Mouse (Mus musculus) heart, embryonic 11.5 days (tissue): Measurements from ENCODE around the gene Hmx3. TPM values are rescaled to one million over a fixed set of nuclear protein-coding genes. Genes with fewer than 3 reads are reported as not detected.
A peak's percentile ranks its signal among the peaks of the same experiment; 100 is the strongest.

Source experiments
- ATAC-seq: fragments of 200-750 bp; cut with Nextera tagmentation; replicated peaks from 2 replicates; pipeline ENCODE4 v1.8.0; 2017; ENCODE audit warnings: moderate library complexity; ENCODE audit not compliant: insufficient number of reproducible peaks, low FRiP score, low TSS enrichment
- H3K27ac ChIP-seq: fragments of 300-500 bp; sonication (generic); 2 replicates; pipeline ENCODE4 v1.5.1; 2014; ENCODE audit warnings: mild to moderate bottlenecking, low read depth, low read length
- H3K27me3 ChIP-seq: fragments of 300-500 bp; sonication (generic); 2 replicates; pipeline ENCODE4 v1.6.1; 2014; ENCODE audit warnings: mild to moderate bottlenecking, low read length, mixed read lengths; ENCODE audit not compliant: control insufficient read depth, insufficient read depth
- H3K36me3 ChIP-seq: fragments of 300-500 bp; sonication (generic); 2 replicates; pipeline ENCODE4 v1.6.1; 2014; ENCODE audit warnings: mild to moderate bottlenecking, low read length, moderate library complexity, mixed read lengths; ENCODE audit not compliant: control insufficient read depth, insufficient read depth
- H3K4me1 ChIP-seq: fragments of 300-500 bp; sonication (generic); 2 replicates; pipeline ENCODE4 v1.6.1; 2014; ENCODE audit warnings: low read length; ENCODE audit not compliant: control insufficient read depth, insufficient read depth
- H3K4me2 ChIP-seq: fragments of 300-500 bp; sonication (generic); 2 replicates; pipeline ENCODE4 v1.6.1; 2014; ENCODE audit warnings: mild to moderate bottlenecking, moderate library complexity
- H3K4me3 ChIP-seq: fragments of 300-500 bp; sonication (generic); 2 replicates; pipeline ENCODE4 v1.5.1; 2014; ENCODE audit warnings: low read depth, low read length
- H3K9ac ChIP-seq: fragments of 300-500 bp; sonication (generic); 2 replicates; pipeline ENCODE4 v1.6.1; 2014; ENCODE audit warnings: mild to moderate bottlenecking, low read depth, low read length, moderate library complexity
- H3K9me3 ChIP-seq: fragments of 300-500 bp; sonication (generic); replicated peaks from 2 replicates; pipeline ENCODE4 v1.6.1; 2016; ENCODE audit warnings: low read length; ENCODE audit not compliant: control insufficient read depth
- whole genome bisulfite sequencing: fragments of 180-500 bp; shearing (Covaris S2); extraction: QIAGEN DNeasy Blood & Tissue Kit; methylation state at CpG from one replicate; pipeline ENCODE4 v1.1.7; 2014; ENCODE audit not compliant: insufficient replicate concordance; 5-methylcytosine and 5-hydroxymethylcytosine counted together
- polyA plus RNA-seq: library from polyadenylated mRNA; unstranded; fragments of >200 nt; fragmentation: Nextera tagmentation; extraction: Ambion mirVana; gene quantifications from 2 replicates; pipeline ENCODE4 v1.2.1, GENCODE M21; 2014

Hmx3 gene
- polyA plus RNA-seq, 1 experiment from 2014 or later = not detected

- no peak overlapping the region for H3K4me3 ChIP-seq
- no peak overlapping the region for H3K4me2 ChIP-seq
- no peak for ATAC-seq
- peaks cover 96% of the 10 kb centered on the region for H3K27me3 ChIP-seq
- no peak overlapping the region for H3K9ac ChIP-seq
- no peak overlapping the region for H3K27ac ChIP-seq
- no peaks in the 10 kb centered on the region for H3K36me3 ChIP-seq
- peaks cover 20% of the 10 kb centered on the region for H3K4me1 ChIP-seq
- H3K9me3 ChIP-seq = no peaks in the 10 kb centered on the region
- WGBS = 3% methylated on average over 13 of the region's 13 CpGs
Measured at GRCm38 (mm10) chr7:131545701-131546385, 3.2 kb downstream of the Hmx3 start.

DNA sequence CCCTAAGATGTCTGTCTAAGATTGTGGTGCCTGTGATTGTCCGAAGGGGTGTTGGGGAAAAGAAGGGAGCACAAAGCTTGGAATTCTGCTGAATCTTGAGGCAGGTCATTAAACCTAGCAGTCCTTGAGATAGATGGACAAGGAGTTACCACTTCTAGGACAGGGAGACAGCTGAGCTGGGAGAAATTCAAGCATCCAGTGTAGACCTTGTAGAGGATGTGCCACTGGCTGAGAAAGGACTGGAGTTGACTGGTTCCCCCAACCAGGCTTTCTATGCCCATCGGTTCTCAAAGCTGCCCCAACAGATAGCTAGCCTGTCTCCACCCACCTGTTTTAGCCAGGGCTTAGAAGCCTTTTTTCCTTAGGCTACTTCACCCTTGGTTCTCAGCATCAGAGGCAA lies 3.8 kb downstream of the Hmx3 start:
- WGBS = 6% methylated on average over 2 of the region's 2 CpGs
- no peaks in the 10 kb centered on the region for H3K9me3 ChIP-seq
- ATAC-seq = no peak
- no peak overlapping the region for H3K9ac ChIP-seq
- no peaks in the 10 kb centered on the region for H3K36me3 ChIP-seq
- peaks cover 20% of the 10 kb centered on the region for H3K4me1 ChIP-seq
- H3K4me2 ChIP-seq = no peak overlapping the region
- H3K27ac ChIP-seq = no peak overlapping the region
- H3K27me3 ChIP-seq = peaks cover 96% of the 10 kb centered on the region
- no peak overlapping the region for H3K4me3 ChIP-seq

- H3K4me2 ChIP-seq = no peak overlapping the region
- no peak overlapping the region for H3K27ac ChIP-seq
- peaks cover 14% of the 10 kb centered on the region for H3K4me1 ChIP-seq
- no peaks in the 10 kb centered on the region for H3K9me3 ChIP-seq
- no peak overlapping the region for H3K4me3 ChIP-seq
- under 1% methylated on average over 5 of the region's 5 CpGs for WGBS
- H3K36me3 ChIP-seq = no peaks in the 10 kb centered on the region
- ATAC-seq = no peak
- no peak overlapping the region for H3K9ac ChIP-seq
- peaks cover 96% of the 10 kb centered on the region for H3K27me3 ChIP-seq
Measured at GRCm38 (mm10) chr7:131547481-131547880, 4.8 kb downstream of the Hmx3 start.

DNA sequence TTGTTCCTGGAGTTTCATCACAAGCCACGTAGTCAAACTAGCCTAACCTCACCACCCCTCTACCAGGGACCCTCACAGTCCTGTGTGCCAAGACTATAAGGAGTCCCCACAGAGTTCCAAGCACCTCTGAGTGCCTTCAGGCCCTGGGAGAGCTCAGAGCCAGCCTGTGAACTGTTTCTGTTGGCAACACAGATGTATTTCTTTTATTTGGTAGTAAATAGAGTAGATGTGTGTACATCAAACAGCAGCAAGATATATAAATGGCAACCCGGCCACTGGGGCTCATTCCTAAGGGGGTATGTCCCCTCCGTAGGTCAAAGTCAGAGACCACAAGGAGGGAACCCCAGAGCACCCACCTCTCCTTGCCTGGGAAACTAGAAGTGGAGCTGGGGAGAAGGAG lies 5.8 kb downstream of the Hmx3 start, which contains the start of gene Hmx2:
Gene Hmx2, plus strand, starts transcription at position 301 of the 400 bp plus-strand sequence.
- H3K27me3 ChIP-seq = peaks cover 96% of the 10 kb centered on the region

DNA sequence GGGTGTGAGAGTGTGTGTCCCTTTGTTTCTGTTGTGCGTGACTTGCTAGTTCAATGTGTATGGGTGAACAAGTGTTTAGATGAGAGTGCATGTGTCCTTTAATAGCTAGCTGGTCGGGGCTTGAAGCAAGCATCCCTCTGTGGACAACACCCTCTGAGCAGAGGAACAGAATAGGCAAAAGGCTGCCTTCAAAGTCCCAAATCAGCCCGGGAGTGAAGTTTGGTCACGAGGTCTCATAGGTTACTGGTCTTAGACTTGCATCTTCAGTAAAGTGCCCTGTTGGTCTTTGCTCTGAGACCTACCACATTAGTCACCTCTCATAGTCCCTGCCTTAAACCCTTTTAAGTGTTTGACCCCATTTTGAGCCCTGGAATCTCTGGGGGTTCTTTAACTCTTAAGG lies 8.8 kb downstream of the Hmx3 start:
- H3K9me3 ChIP-seq = no peaks in the 10 kb centered on the region
- ATAC-seq = no peak
- H3K27ac ChIP-seq = no peak overlapping the region
- H3K4me1 ChIP-seq = no peaks in the 10 kb centered on the region
- H3K9ac ChIP-seq = no peak overlapping the region
- H3K27me3 ChIP-seq = peaks cover 98% of the 10 kb centered on the region
- H3K36me3 ChIP-seq = no peaks in the 10 kb centered on the region
- no peak overlapping the region for H3K4me2 ChIP-seq
- 0% methylated on average over 4 of the region's 4 CpGs for WGBS
- no peak overlapping the region for H3K4me3 ChIP-seq

More for the DNA sequence above, 5.8 kb downstream of the Hmx3 start, which contains the start of gene Hmx2:
- H3K4me1 ChIP-seq = peaks cover 6% of the 10 kb centered on the region; the same call in 1 of the 2 replicates
- H3K4me3 ChIP-seq = no peak within 1 kb of the TSS
- WGBS = 1% methylated on average over 3 of the region's 3 CpGs
- H3K27ac ChIP-seq = no peak within 1 kb of the TSS
- no peaks in the 10 kb centered on the region for H3K36me3 ChIP-seq
- no peaks in the 10 kb centered on the region for H3K9me3 ChIP-seq
- no peak for ATAC-seq
- H3K4me2 ChIP-seq = no peak within 1 kb of the TSS
- H3K9ac ChIP-seq = no peak within 1 kb of the TSS

DNA sequence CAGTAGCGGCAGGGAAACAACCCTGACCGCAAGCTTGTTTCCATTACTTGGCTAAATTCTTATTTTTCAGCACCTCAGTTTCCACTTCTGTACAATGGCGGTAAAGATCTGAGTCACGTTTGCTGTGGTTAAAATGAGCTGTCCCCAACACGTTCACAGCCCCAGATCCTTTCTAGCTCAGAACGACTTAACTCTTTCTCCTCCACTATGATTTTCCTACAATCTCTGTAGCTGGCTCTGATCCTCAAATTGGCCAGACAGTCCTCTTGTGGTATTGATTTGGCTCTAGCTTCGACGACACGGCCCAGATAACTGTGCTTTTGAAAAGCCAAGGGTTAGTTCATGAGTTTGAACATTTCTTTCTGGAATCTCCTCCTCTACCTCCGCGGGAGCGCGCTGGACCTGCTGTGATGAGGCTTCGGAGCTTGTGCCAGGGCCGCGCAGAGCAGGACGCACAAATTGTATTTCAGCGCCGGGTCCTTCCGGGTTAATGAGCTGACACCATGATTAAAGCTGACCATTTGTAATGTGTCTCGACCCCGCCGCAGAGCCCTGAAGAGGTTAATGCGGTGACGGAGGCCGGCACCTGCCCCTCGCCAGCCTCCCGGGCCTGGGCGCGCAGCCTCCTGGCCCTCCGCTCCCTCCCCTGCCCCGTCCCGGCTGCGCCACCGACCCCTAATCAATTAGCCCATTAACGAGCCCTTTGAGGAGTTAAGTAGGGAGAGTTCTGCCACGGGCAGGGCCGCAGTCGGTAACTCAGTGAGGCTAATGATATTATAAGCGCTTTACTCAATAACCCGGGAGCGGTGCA lies 9.5 kb downstream of the Hmx3 start:
- Histone ChIP-seq H3K27ac (no peak overlapping the region), H3K9me3 (no peaks in the 10 kb centered on the region), H3K9ac (no peak overlapping the region), H3K36me3 (no peaks in the 10 kb centered on the region), H3K4me1 (no peaks in the 10 kb centered on the region), H3K27me3 (peaks cover 99% of the 10 kb centered on the region), H3K4me2 (no peak overlapping the region), H3K4me3 (no peak overlapping the region)
- no peak for ATAC-seq
- WGBS = under 1% methylated on average over 42 of the region's 42 CpGs

GRCm38 (mm10) chr7:131552781-131553180 lies 10.1 kb downstream of the Hmx3 start:
- ATAC-seq = no peak
- Histone ChIP-seq H3K27ac (no peak overlapping the region), H3K36me3 (no peaks in the 10 kb centered on the region), H3K4me1 (no peaks in the 10 kb centered on the region), H3K9me3 (no peaks in the 10 kb centered on the region), H3K4me3 (no peak overlapping the region), H3K4me2 (no peak overlapping the region), H3K9ac (no peak overlapping the region), H3K27me3 (peaks cover 99% of the 10 kb centered on the region)
- 1% methylated on average over 5 of the region's 5 CpGs for WGBS

DNA sequence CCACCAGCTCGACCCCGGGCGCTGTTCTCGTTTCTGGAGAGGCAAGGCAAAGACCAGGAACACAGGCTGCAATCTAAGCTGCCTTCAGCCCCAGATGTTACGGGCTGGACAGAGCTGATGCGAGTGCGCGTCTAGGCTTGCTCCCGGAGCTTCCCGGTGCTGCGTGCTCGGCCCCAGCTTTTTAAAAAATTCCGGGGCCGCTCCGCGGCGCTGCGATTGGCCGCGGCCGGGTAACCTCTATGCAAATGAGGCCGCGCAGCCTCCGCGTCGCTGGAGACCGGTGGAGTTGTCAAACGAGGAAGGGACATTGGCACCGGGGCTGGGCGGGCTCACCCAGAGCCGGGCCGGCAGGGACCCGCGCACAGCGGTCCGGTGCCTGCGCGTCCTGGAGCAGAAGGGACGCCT lies 11.1 kb downstream of the Hmx3 start:
- Histone ChIP-seq H3K9me3 (no peaks in the 10 kb centered on the region), H3K4me2 (peak overlapping the region; percentile 63), H3K4me3 (peak overlapping the region; percentile 38), H3K36me3 (no peaks in the 10 kb centered on the region), H3K9ac (no peak overlapping the region), H3K4me1 (no peaks in the 10 kb centered on the region), H3K27ac (no peak overlapping the region), H3K27me3 (peaks cover 97% of the 10 kb centered on the region)
- under 1% methylated on average over 38 of the region's 39 CpGs for WGBS
- ATAC-seq = no peak
